Mouse (Mus musculus) ES-Bruce4 (cell line): Measurements from ENCODE around the gene Chst8.

Source experiments
- CTCF ChIP-seq: IDR thresholded peaks from one replicate; pipeline ENCODE4 v1.8.1; 2011; ENCODE audit warnings: low read depth, low read length
- POLR2A ChIP-seq: IDR thresholded peaks from one replicate; pipeline ENCODE4 v1.8.1; 2011; ENCODE audit warnings: low read length; ENCODE audit not compliant: insufficient read depth

GRCm38 (mm10) chr7:34820554-34820953, 8.0 kb upstream of the Chst8 start:
- TF ChIP-seq CTCF (no peak), POLR2A (no peak)
